Mouse (Mus musculus) MEL (cell line): ENCODE results near the gene Tatdn2. TPM values are rescaled to one million over a fixed set of nuclear protein-coding genes. Genes with fewer than 3 reads are reported as not detected.

Experiments used
- DNase-seq: peaks from one replicate; pipeline ENCODE4 v3.0.0; 2011; ENCODE audit warnings: low read depth, low spot score
- H3K27ac ChIP-seq: 2 replicates; pipeline ENCODE4 v1.5.1; 2012; ENCODE audit warnings: low read depth, mild to moderate bottlenecking, control low read depth, low read length, moderate library complexity; ENCODE audit not compliant: control insufficient read depth
- H3K27me3 ChIP-seq, 2 experiments: fragments of 150-350 bp in 1 of 2; sonication (generic) in 1 of 2; 2 replicates each; pipeline ENCODE4 v1.6.1; 2012; ENCODE audit warnings: low read length in 2 of 2, mild to moderate bottlenecking in 2 of 2, improper control_type of control experiment in 1 of 2, moderate library complexity in 1 of 2; ENCODE audit not compliant: insufficient read depth in 2 of 2, control insufficient read depth in 1 of 2
- H3K36me3 ChIP-seq, 2 experiments: 2 replicates each; pipeline ENCODE4 v1.6.1; 2012 to 2014; ENCODE audit warnings: low read length in 2 of 2, improper control_type of control experiment in 1 of 2, inconsistent platforms in 1 of 2, mild to moderate bottlenecking in 1 of 2; ENCODE audit not compliant: insufficient read depth in 2 of 2, control insufficient read depth in 1 of 2
- H3K4me1 ChIP-seq, 2 experiments: fragments of 150-350 bp in 1 of 2; sonication (generic) in 1 of 2; 2 replicates each; pipeline ENCODE4 v1.6.1; 2012; ENCODE audit warnings: low read length in 2 of 2, improper control_type of control experiment in 1 of 2, mild to moderate bottlenecking in 1 of 2; ENCODE audit not compliant: insufficient read depth in 2 of 2, control insufficient read depth in 1 of 2
- H3K4me3 ChIP-seq, 2 experiments: fragments of 150-350 bp in 1 of 2; sonication (generic) in 1 of 2; 2 replicates each; pipeline ENCODE4 v1.5.1; 2012; ENCODE audit warnings: low read depth in 2 of 2, low read length in 2 of 2, mild to moderate bottlenecking in 2 of 2, moderate library complexity in 2 of 2, control low read depth in 1 of 2, improper control_type of control experiment in 1 of 2; ENCODE audit not compliant: control insufficient read depth in 1 of 2, insufficient read depth in 1 of 2
- H3K79me2 ChIP-seq: 2 replicates; pipeline ENCODE4 v1.6.1; 2012; ENCODE audit warnings: mild to moderate bottlenecking, low read length, moderate library complexity; ENCODE audit not compliant: control insufficient read depth, poor library complexity, insufficient read depth
- H3K9ac ChIP-seq: 2 replicates; pipeline ENCODE4 v1.6.1; 2012; ENCODE audit warnings: low read depth, mild to moderate bottlenecking, control low read depth, low read length, moderate library complexity; ENCODE audit not compliant: control insufficient read depth, poor library complexity, severe bottlenecking
- H3K9me3 ChIP-seq: fragments of 150-350 bp; sonication (generic); replicated peaks from 2 replicates; pipeline ENCODE4 v1.6.1; 2012; ENCODE audit warnings: mild to moderate bottlenecking, low read length, improper control_type of control experiment, moderate library complexity; ENCODE audit not compliant: insufficient read depth
- CHD2 ChIP-seq: IDR thresholded peaks from 2 replicates; pipeline ENCODE4 v1.6.1; 2011; ENCODE audit warnings: low read length, improper control_type of control experiment
- E2F4 ChIP-seq: IDR thresholded peaks from 2 replicates; pipeline ENCODE4 v1.6.1; 2011; ENCODE audit warnings: low read depth, low read length, improper control_type of control experiment, borderline replicate concordance
- EP300 ChIP-seq, 2 experiments: IDR thresholded peaks; 2 replicates each; pipeline ENCODE4 v1.6.1; 2011; ENCODE audit warnings: improper control_type of control experiment in 2 of 2, low read length in 2 of 2, low read depth in 1 of 2, mild to moderate bottlenecking in 1 of 2
- ETS1 ChIP-seq: IDR thresholded peaks from 2 replicates; pipeline ENCODE4 v1.6.1; 2012; ENCODE audit warnings: low read depth, mild to moderate bottlenecking, inconsistent platforms, low read length, improper control_type of control experiment, moderate library complexity
- JUND ChIP-seq: IDR thresholded peaks from 2 replicates; pipeline ENCODE4 v1.6.1; 2011; ENCODE audit warnings: low read depth, mild to moderate bottlenecking, improper control_type of control experiment, low read length
- KAT2A ChIP-seq: conservative IDR thresholded peaks from 2 replicates; pipeline ENCODE4 v1.6.1; 2012; ENCODE audit warnings: low read depth, low read length, improper control_type of control experiment, inconsistent platforms
- MAFK ChIP-seq: IDR thresholded peaks from 2 replicates; pipeline ENCODE4 v1.6.1; 2011; ENCODE audit warnings: low read depth, mild to moderate bottlenecking, low read length, improper control_type of control experiment, borderline replicate concordance
- MEF2A ChIP-seq: IDR thresholded peaks from 2 replicates; pipeline ENCODE4 v1.6.1; 2014; ENCODE audit warnings: low read depth, mild to moderate bottlenecking, inconsistent platforms, low read length, improper control_type of control experiment; ENCODE audit not compliant: poor library complexity, insufficient replicate concordance, severe bottlenecking; ENCODE audit errors: extremely low read depth
- MXI1 ChIP-seq: IDR thresholded peaks from 2 replicates; pipeline ENCODE4 v1.6.1; 2011; ENCODE audit warnings: mild to moderate bottlenecking, low read depth, low read length, improper control_type of control experiment
- MYB ChIP-seq: IDR thresholded peaks from 2 replicates; pipeline ENCODE4 v1.6.1; 2011; ENCODE audit warnings: mild to moderate bottlenecking, low read depth, low read length, improper control_type of control experiment
- MYC ChIP-seq: IDR thresholded peaks from 2 replicates; pipeline ENCODE4 v1.6.1; 2011; ENCODE audit warnings: low read depth, mild to moderate bottlenecking, low read length, improper control_type of control experiment, moderate library complexity
- NRF1 ChIP-seq: IDR thresholded peaks from 2 replicates; pipeline ENCODE4 v1.6.1; 2014; ENCODE audit warnings: low read depth, mild to moderate bottlenecking, inconsistent platforms, low read length, improper control_type of control experiment, moderate library complexity; ENCODE audit not compliant: poor library complexity, insufficient read depth, severe bottlenecking
- POLR2A ChIP-seq, 2 experiments: IDR thresholded peaks; 2 replicates each; pipeline ENCODE4 v1.6.1; 2011 to 2012; ENCODE audit warnings: low read length in 2 of 2, mild to moderate bottlenecking in 2 of 2, control low read depth in 1 of 2, improper control_type of control experiment in 1 of 2, low read depth in 1 of 2, moderate library complexity in 1 of 2; ENCODE audit not compliant: control insufficient read depth in 1 of 2, insufficient read depth in 1 of 2, poor library complexity in 1 of 2
- POLR2AphosphoS2 ChIP-seq: IDR thresholded peaks from 2 replicates; pipeline ENCODE4 v1.6.1; 2011; ENCODE audit warnings: low read length, improper control_type of control experiment
- POLR2AphosphoS5 ChIP-seq: IDR thresholded peaks from 2 replicates; pipeline ENCODE4 v1.6.1; 2012; ENCODE audit warnings: low read depth, borderline replicate concordance, mild to moderate bottlenecking, inconsistent platforms, low read length, moderate library complexity, mixed read lengths
- RAD21 ChIP-seq: IDR thresholded peaks from 2 replicates; pipeline ENCODE4 v1.6.1; 2011; ENCODE audit warnings: mild to moderate bottlenecking, low read depth, low read length, improper control_type of control experiment
- RCOR1 ChIP-seq: IDR thresholded peaks from 2 replicates; pipeline ENCODE4 v1.6.1; 2012; ENCODE audit warnings: low read depth, mild to moderate bottlenecking, inconsistent platforms, low read length, improper control_type of control experiment
- SIN3A ChIP-seq: IDR thresholded peaks from 2 replicates; pipeline ENCODE4 v1.6.1; 2012; ENCODE audit warnings: low read length, improper control_type of control experiment, inconsistent platforms
- TBP ChIP-seq: IDR thresholded peaks from 2 replicates; pipeline ENCODE4 v1.8.0; 2011; ENCODE audit warnings: low read depth, low read length, improper control_type of control experiment
- TCF12 ChIP-seq: IDR thresholded peaks from 2 replicates; pipeline ENCODE4 v1.6.1; 2014; ENCODE audit warnings: low read depth, mild to moderate bottlenecking, inconsistent platforms, low read length, improper control_type of control experiment, moderate library complexity
- UBTF ChIP-seq: IDR thresholded peaks from 2 replicates; pipeline ENCODE4 v1.6.1; 2012; ENCODE audit warnings: low read depth, mild to moderate bottlenecking, inconsistent platforms, low read length, improper control_type of control experiment, moderate library complexity, borderline replicate concordance; ENCODE audit not compliant: insufficient read depth
- USF1 ChIP-seq: IDR thresholded peaks from 2 replicates; pipeline ENCODE4 v1.6.1; 2014; ENCODE audit warnings: low read depth, mild to moderate bottlenecking, inconsistent platforms, low read length, improper control_type of control experiment, moderate library complexity
- USF2 ChIP-seq, 2 experiments: IDR thresholded peaks; 2 replicates each; pipeline ENCODE4 v1.6.1; 2011 to 2012; ENCODE audit warnings: improper control_type of control experiment in 2 of 2, low read length in 2 of 2, borderline replicate concordance in 1 of 2, inconsistent platforms in 1 of 2, low read depth in 1 of 2, mild to moderate bottlenecking in 1 of 2; ENCODE audit not compliant: insufficient read depth in 1 of 2
- ZMIZ1 ChIP-seq: IDR thresholded peaks from 2 replicates; pipeline ENCODE4 v1.6.1; 2012; ENCODE audit warnings: low read depth, mild to moderate bottlenecking, inconsistent platforms, low read length, improper control_type of control experiment, moderate library complexity
- polyA plus RNA-seq, 2 experiments: library from polyadenylated mRNA; stranded (reverse) in 1 of 2; unstranded in 1 of 2; fragments of >175 nt in 1 of 2; fragments of >200 nt in 1 of 2; gene quantifications; 2 replicates each; pipeline versions ENCODE4 v1.2.1 to v1.2.4; 2012; ENCODE audit warnings: low replicate concordance in 2 of 2, low read depth in 1 of 2; ENCODE audit not compliant: insufficient read length in 2 of 2, insufficient read depth in 1 of 2, missing spikeins in 1 of 2
- total RNA-seq: library from RNA; depleted of rRNA; stranded (reverse); fragments of 300-350 nt; gene quantifications from 2 replicates; pipeline ENCODE4 v1.2.3, GENCODE M21; 2012

The Tatdn2 gene
- total and polyA plus RNA-seq, 3 experiments: 102 to 136 (median 121) TPM

DNA sequence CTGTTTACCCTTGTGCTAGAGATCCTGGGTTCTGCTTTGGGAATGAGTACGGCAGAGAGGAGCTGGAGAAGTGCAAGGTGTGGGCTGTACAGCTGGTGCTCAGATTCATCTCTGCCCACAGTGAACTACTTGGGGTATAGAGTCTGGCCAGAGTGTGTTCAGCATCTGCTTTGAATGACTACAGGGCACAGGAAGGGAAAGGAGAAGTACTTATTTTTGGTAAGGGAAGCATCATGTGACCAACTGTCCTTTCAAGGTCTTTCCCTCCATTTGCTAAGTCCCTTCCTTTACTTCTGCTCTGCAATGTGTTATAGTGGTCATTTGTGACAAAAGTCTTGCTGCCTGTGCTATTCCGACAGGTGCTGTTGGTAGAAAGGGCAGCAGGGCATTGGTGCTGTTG is 17.4 kb downstream of the Tatdn2 start:
- Histone ChIP-seq H3K9ac (no peak overlapping the region), H3K4me3 (no peak overlapping the region), H3K27me3 (no peaks in the 10 kb centered on the region), H3K4me1 (no peaks in the 10 kb centered on the region; a peak in 1 of 4 replicates), H3K27ac (0 out of 2 replicates have a peak overlapping the region, but pooled peaks have one; percentile 4), H3K36me3 (peaks cover 6 to 36% of the 10 kb centered on the region in 2 experiments; a peak in 3 of 4 replicates), H3K79me2 (no peaks in the 10 kb centered on the region), H3K9me3 (no peaks in the 10 kb centered on the region)
- TF ChIP-seq MAFK: no peak
- TF ChIP-seq TBP: no peak
- 0 out of 2 replicates have a peak, but pooled peaks have one; percentile 25 for TF ChIP-seq MEF2A
- no peak for TF ChIP-seq RAD21
- no peak for TF ChIP-seq TCF12
- TF ChIP-seq USF1: peak; percentile 86
- TF ChIP-seq POLR2AphosphoS5: no peak
- TF ChIP-seq RCOR1: no peak
- TF ChIP-seq EP300 (IDR thresholded peaks at IDR 0.05; ENCODE audit: low read depth in 1 of 2, low read length in 2 of 2): no peak
- TF ChIP-seq POLR2A (IDR thresholded peaks at IDR 0.05; ENCODE audit: control insufficient read depth in 1 of 2, insufficient read depth in 1 of 2, low read depth in 1 of 2, low read length in 2 of 2, poor library complexity in 1 of 2): peak in 1 of 2 experiments; percentile 18; a peak in 1 of 4 replicates
- TF ChIP-seq USF2 (IDR thresholded peaks at IDR 0.05; ENCODE audit: borderline replicate concordance in 1 of 2, insufficient read depth in 1 of 2, low read depth in 1 of 2, low read length in 2 of 2): peak in 1 of 2 experiments; percentile 36; a peak in 1 of 4 replicates
- no peak for TF ChIP-seq NRF1
- TF ChIP-seq MXI1: no peak
- no peak for TF ChIP-seq MYB
- no peak for TF ChIP-seq POLR2AphosphoS2
- DNase-seq: peak; percentile 41

DNA sequence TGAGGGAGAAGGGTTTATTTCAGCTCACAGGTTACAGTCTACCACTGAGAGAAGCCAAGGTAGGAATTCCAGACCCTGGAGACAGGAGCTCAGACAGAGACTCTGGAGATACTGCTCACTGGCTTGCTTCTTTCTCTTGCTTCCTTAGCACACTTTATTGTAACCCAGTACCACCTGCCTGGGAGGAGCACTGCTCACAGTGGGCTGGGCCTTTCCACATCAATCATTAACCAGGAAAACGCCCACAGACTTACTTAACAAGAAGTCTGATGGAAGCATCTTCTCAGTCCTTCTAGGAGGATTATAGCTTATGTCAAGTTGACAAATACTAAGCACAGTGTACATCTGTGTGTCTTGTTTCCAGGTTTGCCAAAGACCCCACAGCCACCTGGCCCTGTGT is 17.9 kb downstream of the Tatdn2 start:
- no peaks in the 10 kb centered on the region for H3K79me2 ChIP-seq
- DNase-seq: no peak
- no peaks in the 10 kb centered on the region; a peak in 1 of 4 replicates for H3K4me1 ChIP-seq
- peaks cover 6 to 38% of the 10 kb centered on the region in 2 experiments; a peak in 3 of 4 replicates for H3K36me3 ChIP-seq
- TF ChIP-seq MYC: no peak
- no peak for TF ChIP-seq ZMIZ1
- TF ChIP-seq MYB: no peak
- TF ChIP-seq E2F4: no peak
- no peak for TF ChIP-seq KAT2A
- no peak for TF ChIP-seq UBTF
- no peak for TF ChIP-seq ETS1
- TF ChIP-seq EP300 (IDR thresholded peaks at IDR 0.05; ENCODE audit: low read depth in 1 of 2, low read length in 2 of 2): no peak
- no peak for TF ChIP-seq POLR2AphosphoS2
- no peak for TF ChIP-seq USF1
- no peak for TF ChIP-seq SIN3A
- TF ChIP-seq MAFK: no peak
- TF ChIP-seq JUND: no peak
- no peak for TF ChIP-seq CHD2
- TF ChIP-seq, all 39 proteins: peak for 0
- Histone ChIP-seq H3K9me3 (no peaks in the 10 kb centered on the region), H3K27ac (no peak overlapping the region), H3K27me3 (no peaks in the 10 kb centered on the region), H3K4me3 (no peak overlapping the region), H3K9ac (no peak overlapping the region)
